Mouse (Mus musculus) forebrain, embryonic 16.5 days (tissue): ENCODE measurements at regions not wholly inside any gene's neighbourhood (a gene's known extent, or its start where the extent isn't known, plus 50 kb on each side); places are given as distances from the start of the nearest gene placed in this dataset.

Experiments used
- ATAC-seq: fragments of 200-750 bp; cut with Nextera tagmentation; 2 replicates; pipeline ENCODE4 v1.8.0; 2017; ENCODE audit warnings: mild to moderate bottlenecking, moderate library complexity
- H3K27ac ChIP-seq: fragments of 300-500 bp; sonication (generic); 2 replicates; pipeline ENCODE4 v1.5.1; 2014; ENCODE audit warnings: low read length, control low read depth
- H3K27me3 ChIP-seq: fragments of 300-500 bp; sonication (generic); replicated peaks from 2 replicates; pipeline ENCODE4 v1.6.1; 2014; ENCODE audit warnings: low read length; ENCODE audit not compliant: control insufficient read depth, insufficient read depth
- H3K36me3 ChIP-seq: fragments of 300-500 bp; sonication (generic); 2 replicates; pipeline ENCODE4 v1.6.1; 2014; ENCODE audit not compliant: control insufficient read depth, insufficient read depth
- H3K4me1 ChIP-seq: fragments of 300-500 bp; sonication (generic); replicated peaks from 2 replicates; pipeline ENCODE4 v1.6.1; 2014; ENCODE audit warnings: low read length; ENCODE audit not compliant: control insufficient read depth, insufficient read depth
- H3K4me2 ChIP-seq: fragments of 300-500 bp; sonication (generic); 2 replicates; pipeline ENCODE4 v1.6.1; 2014; ENCODE audit warnings: mild to moderate bottlenecking, low read length, control low read depth
- H3K4me3 ChIP-seq: fragments of 300-500 bp; sonication (generic); replicated peaks from 2 replicates; pipeline ENCODE4 v1.5.1; 2014; ENCODE audit warnings: mild to moderate bottlenecking, low read length, control low read depth
- H3K9ac ChIP-seq: fragments of 300-500 bp; sonication (generic); replicated peaks from 2 replicates; pipeline ENCODE4 v1.6.1; 2014; ENCODE audit warnings: low read depth, low read length, control low read depth
- H3K9me3 ChIP-seq: fragments of 300-500 bp; sonication (generic); 2 replicates; pipeline ENCODE4 v1.6.1; 2016; ENCODE audit warnings: low read length; ENCODE audit not compliant: control insufficient read depth
- WGBS: fragments of 180-500 bp; shearing (Covaris S2); extraction: QIAGEN DNeasy Blood & Tissue Kit; methylation state at CpG from one replicate; pipeline ENCODE4 v1.1.7; 2014; 5-methylcytosine and 5-hydroxymethylcytosine counted together

- Histone ChIP-seq H3K9me3 (no peaks in the 10 kb centered on the region), H3K4me1 (no peaks in the 10 kb centered on the region), H3K36me3 (no peaks in the 10 kb centered on the region), H3K27me3 (no peaks in the 10 kb centered on the region), H3K27ac (no peak overlapping the region), H3K9ac (no peak overlapping the region), H3K4me2 (no peak overlapping the region), H3K4me3 (no peak overlapping the region)
- ATAC-seq: no peak
- 90% methylated on average over 5 of the region's 5 CpGs for WGBS
Observed at GRCm38 (mm10) chr10:37473086-37473485, 334.4 kb upstream of the Marcks start.

GRCm38 (mm10) chr10:37457384-37457783 lies 318.7 kb upstream of the Marcks start:
- H3K4me1 ChIP-seq: no peaks in the 10 kb centered on the region
- no peaks in the 10 kb centered on the region for H3K27me3 ChIP-seq
- no peak overlapping the region for H3K27ac ChIP-seq
- H3K9ac ChIP-seq: no peak overlapping the region
- no peak overlapping the region for H3K4me2 ChIP-seq
- no peaks in the 10 kb centered on the region for H3K9me3 ChIP-seq
- no peak for ATAC-seq
- 66% methylated on average over 2 of the region's 2 CpGs for WGBS
- H3K36me3 ChIP-seq: no peaks in the 10 kb centered on the region
- no peak overlapping the region for H3K4me3 ChIP-seq

GRCm38 (mm10) chr10:37449894-37450293 lies 311.2 kb upstream of the Marcks start:
- no peaks in the 10 kb centered on the region for H3K36me3 ChIP-seq
- H3K4me3 ChIP-seq: no peak overlapping the region
- no peaks in the 10 kb centered on the region for H3K27me3 ChIP-seq
- H3K4me1 ChIP-seq: no peaks in the 10 kb centered on the region
- no peak overlapping the region for H3K9ac ChIP-seq
- H3K4me2 ChIP-seq: no peak overlapping the region
- WGBS: 88% methylated on average over 2 of the region's 2 CpGs
- H3K27ac ChIP-seq: no peak overlapping the region
- H3K9me3 ChIP-seq: no peaks in the 10 kb centered on the region
- ATAC-seq: no peak

- Histone ChIP-seq H3K27me3 (no peaks in the 10 kb centered on the region), H3K4me2 (no peak overlapping the region), H3K27ac (no peak overlapping the region), H3K4me3 (no peak overlapping the region), H3K4me1 (no peaks in the 10 kb centered on the region), H3K9me3 (no peaks in the 10 kb centered on the region), H3K36me3 (no peaks in the 10 kb centered on the region), H3K9ac (no peak overlapping the region)
- no peak for ATAC-seq
- WGBS: 88% methylated on average over 4 of the region's 4 CpGs
Observed at GRCm38 (mm10) chr10:37447333-37448204, 308.8 kb upstream of the Marcks start.

- 6% methylated on average over 4 of the region's 4 CpGs for WGBS
- Histone ChIP-seq H3K4me3 (no peak overlapping the region), H3K9ac (no peak overlapping the region), H3K36me3 (no peaks in the 10 kb centered on the region), H3K27ac (no peak overlapping the region), H3K27me3 (no peaks in the 10 kb centered on the region), H3K4me1 (peaks cover 3% of the 10 kb centered on the region; the same call in 1 of the 2 replicates), H3K9me3 (no peaks in the 10 kb centered on the region), H3K4me2 (no peak overlapping the region)
- ATAC-seq: peak; percentile 90
Observed at GRCm38 (mm10) chr10:37439863-37440613, 301.3 kb upstream of the Marcks start.

GRCm38 (mm10) chr10:37438312-37438711 lies 299.6 kb upstream of the Marcks start:
- H3K9ac ChIP-seq: no peak overlapping the region
- no peak overlapping the region for H3K4me3 ChIP-seq
- H3K4me2 ChIP-seq: no peak overlapping the region
- WGBS: 50% methylated on average over 3 of the region's 3 CpGs
- no peaks in the 10 kb centered on the region for H3K36me3 ChIP-seq
- no peak for ATAC-seq
- H3K4me1 ChIP-seq: peaks cover 10% of the 10 kb centered on the region
- no peak overlapping the region for H3K27ac ChIP-seq
- H3K27me3 ChIP-seq: no peaks in the 10 kb centered on the region
- no peaks in the 10 kb centered on the region for H3K9me3 ChIP-seq

GRCm38 (mm10) chr10:37436849-37437248 lies 298.1 kb upstream of the Marcks start:
- Histone ChIP-seq H3K9me3 (no peaks in the 10 kb centered on the region), H3K27ac (no peak overlapping the region), H3K4me1 (peaks cover 10% of the 10 kb centered on the region), H3K9ac (no peak overlapping the region), H3K36me3 (no peaks in the 10 kb centered on the region), H3K4me2 (no peak overlapping the region), H3K27me3 (no peaks in the 10 kb centered on the region), H3K4me3 (no peak overlapping the region)
- no peak for ATAC-seq

GRCm38 (mm10) chr10:37434229-37434628 lies 295.5 kb upstream of the Marcks start:
- peak; percentile 70 for ATAC-seq
- Histone ChIP-seq H3K9ac (no peak overlapping the region), H3K27me3 (no peaks in the 10 kb centered on the region), H3K4me3 (no peak overlapping the region), H3K36me3 (no peaks in the 10 kb centered on the region), H3K4me2 (no peak overlapping the region), H3K9me3 (no peaks in the 10 kb centered on the region), H3K4me1 (peaks cover 6% of the 10 kb centered on the region), H3K27ac (peak overlapping the region; percentile 33; the same call in 1 of the 2 replicates)
- WGBS: 13% methylated on average over 5 of the region's 5 CpGs

- Histone ChIP-seq H3K27ac (no peak overlapping the region), H3K4me1 (no peaks in the 10 kb centered on the region), H3K36me3 (no peaks in the 10 kb centered on the region), H3K4me2 (no peak overlapping the region), H3K4me3 (no peak overlapping the region), H3K9me3 (no peaks in the 10 kb centered on the region), H3K9ac (no peak overlapping the region), H3K27me3 (no peaks in the 10 kb centered on the region)
- WGBS: 20% methylated on average over 1 of the region's 1 CpGs
- no peak for ATAC-seq
Observed at GRCm38 (mm10) chr10:37423047-37423446, 284.3 kb upstream of the Marcks start.
